Mouse (Mus musculus) lung, embryonic 16.5 days (tissue): ENCODE measurements around the gene Ngly1. TPM values are rescaled to one million over a fixed set of nuclear protein-coding genes. Genes with fewer than 3 reads are reported as not detected.
"Not testable (repeated sequence)": the region's sequence is repeated elsewhere in the genome, so short reads cannot be mapped to it uniquely, and the experiment has no call there.

Experiments
- ATAC-seq: fragments of 200-750 bp; cut with Nextera tagmentation; 2 replicates; pipeline ENCODE4 v1.8.0; 2017; ENCODE audit warnings: low read depth, mild to moderate bottlenecking, moderate library complexity
- H3K27ac ChIP-seq: fragments of 300-500 bp; sonication (generic); 2 replicates; pipeline ENCODE4 v1.5.1; 2014; ENCODE audit warnings: mild to moderate bottlenecking, control low read depth, low read length
- H3K27me3 ChIP-seq: fragments of 300-500 bp; sonication (generic); 2 replicates; pipeline ENCODE4 v1.6.1; 2014; ENCODE audit warnings: low read depth, low read length, mixed read lengths; ENCODE audit not compliant: control insufficient read depth, insufficient read depth
- H3K36me3 ChIP-seq: fragments of 300-500 bp; sonication (generic); 2 replicates; pipeline ENCODE4 v1.6.1; 2014; ENCODE audit warnings: low read length; ENCODE audit not compliant: control insufficient read depth, insufficient read depth
- H3K4me1 ChIP-seq: fragments of 300-500 bp; sonication (generic); replicated peaks from 2 replicates; pipeline ENCODE4 v1.6.1; 2014; ENCODE audit warnings: low read length, mixed read lengths; ENCODE audit not compliant: control insufficient read depth, insufficient read depth
- H3K4me2 ChIP-seq: fragments of 300-500 bp; sonication (generic); 2 replicates; pipeline ENCODE4 v1.6.1; 2014; ENCODE audit warnings: low read depth, low read length, control low read depth
- H3K4me3 ChIP-seq: fragments of 300-500 bp; sonication (generic); 2 replicates; pipeline ENCODE4 v1.5.1; 2014; ENCODE audit warnings: mild to moderate bottlenecking, low read length, control low read depth
- H3K9ac ChIP-seq: fragments of 300-500 bp; sonication (generic); 2 replicates; pipeline ENCODE4 v1.6.1; 2014; ENCODE audit warnings: low read length, control low read depth
- H3K9me3 ChIP-seq: fragments of 300-500 bp; sonication (generic); 2 replicates; pipeline ENCODE4 v1.6.1; 2016; ENCODE audit warnings: low read length; ENCODE audit not compliant: control insufficient read depth
- WGBS: fragments of 180-500 bp; shearing (Covaris S2); extraction: QIAGEN DNeasy Blood & Tissue Kit; methylation state at CpG from one replicate; pipeline ENCODE4 v1.1.7; 2014; 5-methylcytosine and 5-hydroxymethylcytosine counted together
- polyA plus RNA-seq: library from polyadenylated mRNA; unstranded; fragments of >200 nt; fragmentation: Nextera tagmentation; extraction: Ambion mirVana; gene quantifications from 2 replicates; pipeline ENCODE4 v1.2.1, GENCODE M21; 2015

The Ngly1 gene
- polyA plus RNA-seq, 1 experiment from 2014 or later, result 36.9 TPM

DNA sequence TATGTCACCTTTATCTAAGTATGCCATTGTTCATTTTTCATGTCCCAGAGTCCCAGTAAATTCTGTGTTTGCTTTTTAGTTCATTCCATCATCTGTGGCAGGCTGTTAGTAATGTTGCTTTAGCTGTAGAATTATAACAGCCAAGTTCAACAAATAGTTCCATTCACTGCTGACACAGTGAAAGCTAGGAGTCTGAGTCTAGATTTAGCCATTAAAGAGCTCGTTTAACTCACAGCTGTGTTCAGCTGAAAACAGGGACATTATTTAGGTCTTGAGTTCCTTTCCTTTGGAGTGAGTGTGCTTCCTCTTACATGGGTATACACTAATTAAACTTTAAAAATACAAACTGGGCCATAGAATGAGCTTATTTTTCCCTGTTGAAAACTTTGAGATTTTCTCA, 43.3 kb downstream of the Ngly1 start:
- H3K9ac ChIP-seq, result no peak overlapping the region

GRCm38 (mm10) chr14:16293015-16293414, 43.9 kb downstream of the Ngly1 start:
- no peaks in the 10 kb centered on the region for H3K4me1 ChIP-seq
- H3K4me2 ChIP-seq, result no peak overlapping the region
- H3K9ac ChIP-seq, result no peak overlapping the region
- H3K36me3 ChIP-seq, result peaks cover 5% of the 10 kb centered on the region; the same call in 1 of the 2 replicates
- H3K27ac ChIP-seq, result no peak overlapping the region
- H3K27me3 ChIP-seq, result no peaks in the 10 kb centered on the region
- H3K9me3 ChIP-seq, result no peaks in the 10 kb centered on the region
- no peak overlapping the region for H3K4me3 ChIP-seq
- no peak for ATAC-seq

More for the DNA sequence above, 43.3 kb downstream of the Ngly1 start:
- Histone ChIP-seq H3K4me1 (no peaks in the 10 kb centered on the region), H3K9me3 (no peaks in the 10 kb centered on the region), H3K27ac (no peak overlapping the region), H3K27me3 (no peaks in the 10 kb centered on the region), H3K4me2 (no peak overlapping the region), H3K36me3 (peaks cover 5% of the 10 kb centered on the region; the same call in 1 of the 2 replicates), H3K4me3 (no peak overlapping the region)
- ATAC-seq, result no peak
- whole genome bisulfite sequencing, result 43% methylated on average over 1 of the region's 1 CpGs

DNA sequence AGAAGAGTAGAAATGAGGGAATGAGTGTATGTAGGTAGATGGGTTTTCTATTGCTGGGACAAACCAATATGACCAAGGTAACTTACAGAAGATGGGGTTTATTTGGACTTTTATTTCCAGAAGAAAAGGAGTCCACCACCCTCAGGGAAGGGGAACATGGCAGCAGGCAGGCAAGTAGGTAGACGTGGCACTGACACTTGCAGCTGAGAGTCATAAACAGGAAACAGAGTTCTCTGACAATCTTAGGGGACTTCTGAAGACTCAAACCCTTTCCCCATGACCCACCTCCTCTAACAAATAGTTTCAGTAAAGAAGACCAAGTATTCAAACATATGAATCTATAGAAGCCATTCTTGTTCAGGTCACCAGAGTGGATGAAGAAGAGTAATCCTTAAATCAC, 44.8 kb downstream of the Ngly1 start:
- Histone ChIP-seq H3K4me1 (no peaks in the 10 kb centered on the region), H3K27ac (no peak overlapping the region), H3K9me3 (no peaks in the 10 kb centered on the region), H3K4me3 (no peak overlapping the region), H3K9ac (no peak overlapping the region), H3K36me3 (peaks cover 5% of the 10 kb centered on the region), H3K4me2 (no peak overlapping the region), H3K27me3 (no peaks in the 10 kb centered on the region)
- ATAC-seq, result no peak
- 71% methylated on average over 1 of the region's 1 CpGs for WGBS

DNA sequence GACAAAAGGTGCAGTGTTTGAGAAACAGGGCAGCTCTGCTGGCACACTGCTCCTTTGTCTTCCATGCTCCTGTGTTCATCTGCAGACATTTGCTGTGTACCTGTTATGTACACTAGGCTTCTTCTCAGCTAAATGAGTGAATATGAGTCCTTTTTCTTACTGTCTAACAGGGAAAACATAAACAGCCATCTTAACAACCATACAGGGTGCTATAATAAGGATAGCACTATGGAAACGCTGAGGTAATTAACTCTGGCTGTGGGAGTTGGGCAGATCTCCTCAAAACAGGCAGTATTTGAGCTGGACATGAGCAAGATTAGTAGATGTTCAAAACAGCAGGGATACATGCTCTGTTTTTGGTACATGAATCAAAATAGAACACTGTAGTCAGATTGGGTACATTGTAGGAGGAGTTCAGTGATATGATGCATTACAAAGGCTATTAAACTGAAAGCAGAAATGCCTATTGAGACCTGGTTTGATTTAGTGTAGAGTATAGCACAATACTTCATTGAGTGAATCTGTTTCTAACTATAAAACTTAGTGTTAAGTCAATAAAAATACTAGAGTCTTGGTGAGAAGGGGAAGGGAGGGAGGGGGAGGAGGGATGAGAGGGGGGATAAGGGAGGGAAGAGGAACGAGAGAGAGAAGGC, 47.9 kb downstream of the Ngly1 start:
- Histone ChIP-seq H3K9me3 (no peaks in the 10 kb centered on the region), H3K27ac (no peak overlapping the region), H3K4me2 (no peak overlapping the region), H3K4me3 (no peak overlapping the region), H3K9ac (no peak overlapping the region), H3K4me1 (no peaks in the 10 kb centered on the region), H3K36me3 (peaks cover 3% of the 10 kb centered on the region), H3K27me3 (no peaks in the 10 kb centered on the region)
- ATAC-seq, result no peak
- WGBS, result 54% methylated on average over 2 of the region's 2 CpGs

DNA sequence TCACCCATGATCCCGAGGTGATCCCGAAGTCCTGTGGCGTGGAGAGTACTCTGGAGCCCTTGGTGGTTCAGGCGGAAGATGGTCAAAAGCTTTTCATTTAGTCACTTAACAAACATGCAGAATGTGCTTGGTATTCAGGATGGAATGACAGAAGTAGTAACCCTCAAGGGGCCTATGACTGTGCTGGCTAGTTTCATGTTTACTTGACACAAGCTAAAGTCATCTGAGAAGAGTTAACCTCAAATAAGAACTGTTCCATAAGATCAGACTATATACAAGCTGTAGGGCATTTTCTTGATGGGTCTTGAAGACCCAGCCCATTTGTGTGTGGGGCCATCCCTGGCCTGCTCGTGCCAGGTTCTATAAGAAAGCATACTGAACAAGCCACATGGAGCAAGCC, 52.7 kb downstream of the Ngly1 start:
- H3K27me3 ChIP-seq, result no peaks in the 10 kb centered on the region
- no peak for ATAC-seq
- no peaks in the 10 kb centered on the region for H3K4me1 ChIP-seq
- 92% methylated on average over 5 of the region's 5 CpGs for WGBS
- H3K4me2 ChIP-seq, result no peak overlapping the region
- H3K27ac ChIP-seq, result no peak overlapping the region
- H3K9ac ChIP-seq, result no peak overlapping the region
- H3K9me3 ChIP-seq, result no peaks in the 10 kb centered on the region
- no peaks in the 10 kb centered on the region; the same call in none of the 2 replicates for H3K36me3 ChIP-seq
- no peak overlapping the region for H3K4me3 ChIP-seq

- no peak overlapping the region for H3K4me2 ChIP-seq
- H3K9ac ChIP-seq, result no peak overlapping the region
- H3K36me3 ChIP-seq, result no peaks in the 10 kb centered on the region; the same call in none of the 2 replicates
- 50% methylated on average over 1 of the region's 1 CpGs for WGBS
- H3K27ac ChIP-seq, result no peak overlapping the region
- no peaks in the 10 kb centered on the region for H3K4me1 ChIP-seq
- ATAC-seq, result no peak
- H3K4me3 ChIP-seq, result no peak overlapping the region
- H3K9me3 ChIP-seq, result no peaks in the 10 kb centered on the region
- H3K27me3 ChIP-seq, result no peaks in the 10 kb centered on the region
Measured at GRCm38 (mm10) chr14:16302688-16303087, 53.6 kb downstream of the Ngly1 start.

DNA sequence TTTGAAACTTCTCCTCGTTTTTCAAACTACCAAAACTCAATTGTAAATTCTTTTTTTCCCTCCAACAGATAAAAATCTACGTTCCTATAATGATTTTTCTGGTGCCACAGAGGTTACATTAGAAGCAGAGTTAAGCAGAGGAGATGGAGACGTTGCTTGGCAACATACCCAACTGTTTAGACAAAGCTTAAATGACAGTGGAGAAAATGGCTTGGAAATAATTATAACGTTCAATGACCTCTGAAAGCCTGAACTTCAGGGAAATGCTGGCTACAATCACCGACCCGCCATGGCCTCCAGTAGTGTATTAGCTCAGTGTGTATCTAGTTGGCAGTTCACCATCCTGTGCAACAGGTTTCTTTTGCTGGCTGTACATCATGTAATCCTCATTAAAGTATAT, 61.7 kb downstream of the Ngly1 start:
- Histone ChIP-seq H3K36me3 (no peaks in the 10 kb centered on the region), H3K9ac (no peak overlapping the region), H3K4me2 (no peak overlapping the region), H3K4me3 (no peak overlapping the region), H3K27me3 (no peaks in the 10 kb centered on the region), H3K4me1 (peaks cover 8% of the 10 kb centered on the region), H3K27ac (no peak overlapping the region), H3K9me3 (no peaks in the 10 kb centered on the region)
- 43% methylated on average over 6 of the region's 6 CpGs for WGBS
- no peak for ATAC-seq

DNA sequence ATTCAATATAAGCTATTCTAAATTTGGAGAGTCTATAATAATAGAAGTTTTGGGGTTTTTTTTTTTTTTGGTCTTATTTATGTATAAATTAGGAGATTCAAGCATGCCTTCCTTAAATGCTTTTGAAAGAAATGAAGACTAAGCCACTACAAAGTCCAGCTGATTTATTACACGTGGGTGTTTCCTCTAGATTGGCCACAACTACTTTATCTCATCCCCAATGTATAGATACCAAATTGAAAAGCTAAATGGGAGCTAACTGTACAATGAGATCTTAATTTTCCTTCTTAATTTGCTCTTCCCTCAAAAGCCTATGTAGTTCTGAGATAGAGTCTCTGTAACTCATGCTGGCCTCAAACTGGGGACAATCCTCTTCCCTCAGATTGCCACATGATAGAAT, 63.5 kb downstream of the Ngly1 start:
- Histone ChIP-seq H3K27me3 (no peaks in the 10 kb centered on the region), H3K27ac (no peak overlapping the region)

GRCm38 (mm10) chr14:16313073-16313472, 64.0 kb downstream of the Ngly1 start:
- WGBS, result 45% methylated on average over 2 of the region's 2 CpGs

More for the DNA sequence above, 63.5 kb downstream of the Ngly1 start:
- Histone ChIP-seq H3K4me3 (no peak overlapping the region), H3K4me1 (peaks cover 8% of the 10 kb centered on the region), H3K9me3 (no peaks in the 10 kb centered on the region), H3K36me3 (no peaks in the 10 kb centered on the region), H3K4me2 (no peak overlapping the region), H3K9ac (no peak overlapping the region)
- ATAC-seq, result no peak
- 64% methylated on average over 1 of the region's 1 CpGs for WGBS

More at GRCm38 (mm10) chr14:16313073-16313472, 64.0 kb downstream of the Ngly1 start:
- not testable (repeated sequence) for H3K27me3 ChIP-seq, H3K4me1 ChIP-seq, H3K4me3 ChIP-seq, H3K9me3 ChIP-seq, H3K36me3 ChIP-seq, ATAC-seq, H3K4me2 ChIP-seq, H3K9ac ChIP-seq, H3K27ac ChIP-seq
